21 mouse cellular contexts compared by ENCODE assay signal in genomic region chr13:5768699-5769098, GRCm38 (mm10).
A peak's percentile ranks its signal among the peaks of the same experiment; 100 is the strongest.
DNase-seq lines count a peak whose midpoint lies in the region; ATAC-seq and TF ChIP-seq lines count a peak whose summit lies in the region.
"Had no signal": no experiment of that assay in that cellular context is flagged by ENCODE, and none has a peak within 500 bp of the region (broad histone marks: within the 10 kb centered on the region; RNA-seq: fewer than 3 reads in every experiment).

No protein-coding gene starts in this region.

- no peak for DNase-seq in kidney, adult 2 months
- peak; percentile 30 for DNase-seq in brain, adult 2 months (ENCODE audit: low read depth, low spot score)
- no peak for DNase-seq in stomach, postnatal 0 days (ENCODE audit: low spot score)
- no peak for DNase-seq in ovary, postnatal 14 days (ENCODE audit: low spot score)
- DNase-seq in thymus, postnatal 14 days, result no peak
- DNase-seq: adrenal gland, adult 2 months; adrenal gland, postnatal 14 days; cerebellum, adult 18-20 months; cerebellum, adult 9-10 months; cerebellum, postnatal 14 days; gastrocnemius, postnatal 25 days had no signal

- H3K27me3 ChIP-seq in kidney, embryonic 15.5 days, result no peaks in the 10 kb centered on the region
- H3K27me3 ChIP-seq in kidney, adult 2 months (replicated peaks; ENCODE audit: control insufficient read depth, insufficient read depth, low read length), result no peaks in the 10 kb centered on the region
- no peaks in the 10 kb centered on the region for H3K27me3 ChIP-seq in stomach, embryonic 14.5 days (ENCODE audit: control insufficient read depth, insufficient read depth, low read length)
- H3K27me3 ChIP-seq in stomach, postnatal 0 days (ENCODE audit: control insufficient read depth, insufficient read depth, low read length), result no peaks in the 10 kb centered on the region
- H3K27me3 ChIP-seq: forebrain, embryonic 13.5 days; heart, embryonic 13.5 days; hindbrain, embryonic 12.5 days had no signal

- ATAC-seq in kidney, embryonic 15.5 days (replicated peaks; ENCODE audit: low FRiP score), result no peak
- no peak for ATAC-seq in stomach, embryonic 14.5 days (ENCODE audit: insufficient number of reproducible peaks, insufficient read depth, low FRiP score, low read depth)
- ATAC-seq in stomach, postnatal 0 days (ENCODE audit: low FRiP score, low TSS enrichment), result no peak
- ATAC-seq: CD4-positive, CD25-positive, alpha-beta regulatory T cell, adult 4 months; forebrain, embryonic 13.5 days; forebrain, embryonic 16.5 days; hindbrain, embryonic 16.5 days had no signal

- no peaks in the 10 kb centered on the region for H3K4me1 ChIP-seq in kidney, embryonic 15.5 days
- no peaks in the 10 kb centered on the region; the same call in 1 of the 2 replicates for H3K4me1 ChIP-seq in kidney, adult 2 months (ENCODE audit: control insufficient read depth, insufficient read depth, low read length)
- H3K4me1 ChIP-seq in stomach, embryonic 14.5 days (ENCODE audit: control insufficient read depth, insufficient read depth, low read length), result no peaks in the 10 kb centered on the region
- no peaks in the 10 kb centered on the region for H3K4me1 ChIP-seq in stomach, postnatal 0 days (replicated peaks; ENCODE audit: control insufficient read depth, insufficient read depth)
- H3K4me1 ChIP-seq: forebrain, embryonic 10.5 days; forebrain, embryonic 13.5 days; hindbrain, embryonic 12.5 days had no signal

- H3K9ac ChIP-seq in kidney, embryonic 15.5 days, result no peak overlapping the region
- H3K9ac ChIP-seq in stomach, embryonic 14.5 days (replicated peaks; ENCODE audit: low read depth, low read length), result no peak overlapping the region
- H3K9ac ChIP-seq in stomach, postnatal 0 days (ENCODE audit: low read length), result no peak overlapping the region
- H3K9ac ChIP-seq: forebrain, embryonic 13.5 days; heart, embryonic 13.5 days; hindbrain, embryonic 12.5 days had no signal

- no peaks in the 10 kb centered on the region for H3K9me3 ChIP-seq in kidney, embryonic 15.5 days (replicated peaks)
- H3K9me3 ChIP-seq in stomach, embryonic 14.5 days (ENCODE audit: control insufficient read depth, low read depth, low read length), result no peaks in the 10 kb centered on the region
- H3K9me3 ChIP-seq in stomach, postnatal 0 days (ENCODE audit: control insufficient read depth, low read length), result no peaks in the 10 kb centered on the region
- H3K9me3 ChIP-seq: forebrain, embryonic 10.5 days; forebrain, embryonic 13.5 days; heart, embryonic 10.5 days; heart, embryonic 13.5 days; hindbrain, embryonic 12.5 days had no signal

- H3K4me2 ChIP-seq in kidney, embryonic 15.5 days, result no peak overlapping the region
- no peak overlapping the region for H3K4me2 ChIP-seq in stomach, embryonic 14.5 days (replicated peaks; ENCODE audit: low read depth, low read length)
- no peak overlapping the region for H3K4me2 ChIP-seq in stomach, postnatal 0 days (replicated peaks; ENCODE audit: low read depth)
- H3K4me2 ChIP-seq: forebrain, embryonic 13.5 days; heart, embryonic 13.5 days; hindbrain, embryonic 12.5 days had no signal

- TF ChIP-seq POLR2A in kidney, adult 2 months (IDR thresholded peaks at IDR 0.05; ENCODE audit: low read depth, low read length), result no peak

- H3K36me3 ChIP-seq in kidney, embryonic 15.5 days, result no peaks in the 10 kb centered on the region
- H3K36me3 ChIP-seq in kidney, adult 2 months (ENCODE audit: control insufficient read depth, insufficient read depth, low read length), result no peaks in the 10 kb centered on the region
- no peaks in the 10 kb centered on the region for H3K36me3 ChIP-seq in stomach, embryonic 14.5 days (ENCODE audit: control insufficient read depth, insufficient read depth, low read length)
- H3K36me3 ChIP-seq in stomach, postnatal 0 days (ENCODE audit: control insufficient read depth, insufficient read depth, low read length), result no peaks in the 10 kb centered on the region
- H3K36me3 ChIP-seq: forebrain, embryonic 10.5 days; heart, embryonic 10.5 days; heart, embryonic 13.5 days; hindbrain, embryonic 12.5 days had no signal

- 97% methylated on average over 2 of the region's 2 CpGs for WGBS in kidney, embryonic 15.5 days
- WGBS in kidney, adult 2 months, result 94% methylated on average over 2 of the region's 2 CpGs
- WGBS in stomach, embryonic 14.5 days, result 97% methylated on average over 2 of the region's 2 CpGs
- WGBS in stomach, postnatal 0 days, result 91% methylated on average over 2 of the region's 2 CpGs

- 0 out of 2 replicates have a peak overlapping the region, but pooled peaks have one; percentile 19 for H3K27ac ChIP-seq in kidney, embryonic 15.5 days
- H3K27ac ChIP-seq in kidney, adult 2 months (ENCODE audit: insufficient read depth, low read depth, low read length), result no peak overlapping the region
- 0 out of 2 replicates have a peak overlapping the region, but pooled peaks have one; percentile 10 for H3K27ac ChIP-seq in stomach, embryonic 14.5 days (ENCODE audit: low read length)
- peak overlapping the region; percentile 66 for H3K27ac ChIP-seq in stomach, postnatal 0 days (replicated peaks)
- H3K27ac ChIP-seq: forebrain, embryonic 10.5 days; forebrain, embryonic 13.5 days; heart, embryonic 13.5 days; hindbrain, embryonic 12.5 days had no signal

- H3K4me3 ChIP-seq in kidney, embryonic 15.5 days (replicated peaks), result no peak overlapping the region
- no peak overlapping the region for H3K4me3 ChIP-seq in kidney, adult 2 months (ENCODE audit: insufficient read depth, low read depth, low read length)
- no peak overlapping the region for H3K4me3 ChIP-seq in stomach, embryonic 14.5 days (ENCODE audit: low read depth, low read length)
- H3K4me3 ChIP-seq in stomach, postnatal 0 days (ENCODE audit: low read depth, low read length), result no peak overlapping the region
- H3K4me3 ChIP-seq: forebrain, embryonic 10.5 days; forebrain, embryonic 13.5 days; heart, embryonic 10.5 days; heart, embryonic 13.5 days; hindbrain, embryonic 12.5 days had no signal

- TF ChIP-seq CTCF in kidney, adult 2 months (conservative IDR thresholded peaks at IDR 0.05; ENCODE audit: insufficient read depth, insufficient read length, low read depth, low read length), result no peak
- TF ChIP-seq CTCF in stomach, postnatal 0 days (IDR thresholded peaks at IDR 0.05; ENCODE audit: low read depth), result no peak

- no peak for TF ChIP-seq EP300 in stomach, postnatal 0 days (optimal IDR thresholded peaks at IDR 0.05)
